Mouse (Mus musculus) forebrain, postnatal 0 days (tissue): ENCODE data around the gene Trim67. TPM values are rescaled to one million over a fixed set of nuclear protein-coding genes. Genes with fewer than 3 reads are reported as not detected.
A peak's percentile ranks its signal among the peaks of the same experiment; 100 is the strongest.

Experiments used
- ATAC-seq: fragments of 200-750 bp; cut with Nextera tagmentation; 2 replicates; pipeline ENCODE4 v1.8.0; 2017; ENCODE audit warnings: mild to moderate bottlenecking, moderate library complexity
- DNase-seq: peaks from one replicate; pipeline ENCODE4 v3.0.0-alpha.2; 2015
- H3K27ac ChIP-seq: fragments of 300-500 bp; sonication (generic); 2 replicates; pipeline ENCODE4 v1.5.1; 2014; ENCODE audit warnings: low read depth, mild to moderate bottlenecking, antibody characterized with exemption, low read length, moderate library complexity, mixed read lengths
- H3K27me3 ChIP-seq: fragments of 300-500 bp; sonication (generic); 2 replicates; pipeline ENCODE4 v1.6.1; 2014; ENCODE audit warnings: mild to moderate bottlenecking, low read length, mixed read lengths; ENCODE audit not compliant: insufficient read depth
- H3K36me3 ChIP-seq: fragments of 300-500 bp; sonication (generic); 2 replicates; pipeline ENCODE4 v1.6.1; 2014; ENCODE audit warnings: mild to moderate bottlenecking, moderate library complexity; ENCODE audit not compliant: insufficient read depth
- H3K4me1 ChIP-seq: fragments of 300-500 bp; sonication (generic); 2 replicates; pipeline ENCODE4 v1.6.1; 2014; ENCODE audit warnings: antibody characterized with exemption; ENCODE audit not compliant: insufficient read depth
- H3K4me2 ChIP-seq: fragments of 300-500 bp; sonication (generic); 2 replicates; pipeline ENCODE4 v1.6.1; 2014; ENCODE audit warnings: low read depth, mild to moderate bottlenecking, moderate library complexity
- H3K4me3 ChIP-seq: fragments of 300-500 bp; sonication (generic); 2 replicates; pipeline ENCODE4 v1.5.1; 2014; ENCODE audit warnings: low read depth, low read length, mixed read lengths
- H3K9ac ChIP-seq: fragments of 300-500 bp; sonication (generic); 2 replicates; pipeline ENCODE4 v1.6.1; 2014; ENCODE audit warnings: mild to moderate bottlenecking
- H3K9me3 ChIP-seq: fragments of 300-500 bp; sonication (generic); 2 replicates; pipeline ENCODE4 v1.6.1; 2016; ENCODE audit warnings: low read length
- CTCF ChIP-seq: sonication (generic); IDR thresholded peaks from 2 replicates; pipeline ENCODE4 v1.5.1; 2016; ENCODE audit warnings: antibody characterized with exemption, control low read depth, low read depth
- WGBS: fragments of 180-500 bp; shearing (Covaris S2); extraction: QIAGEN DNeasy Blood & Tissue Kit; methylation state at CpG from one replicate; pipeline ENCODE4 v1.1.7; 2014; 5-methylcytosine and 5-hydroxymethylcytosine counted together
- polyA plus RNA-seq: library from polyadenylated mRNA; unstranded; fragments of >200 nt; fragmentation: Nextera tagmentation; extraction: Ambion mirVana; gene quantifications from 2 replicates; pipeline ENCODE4 v1.2.1, GENCODE M21; 2015
- total RNA-seq: library from RNA; depleted of rRNA; stranded (reverse); fragments of >200 nt; gene quantifications from 2 replicates; pipeline ENCODE4 v1.2.3, GENCODE M21; 2014

Gene Trim67
- total and polyA plus RNA-seq, 2 experiments from 2014 or later, result 25.7 to 68.3 TPM

DNA sequence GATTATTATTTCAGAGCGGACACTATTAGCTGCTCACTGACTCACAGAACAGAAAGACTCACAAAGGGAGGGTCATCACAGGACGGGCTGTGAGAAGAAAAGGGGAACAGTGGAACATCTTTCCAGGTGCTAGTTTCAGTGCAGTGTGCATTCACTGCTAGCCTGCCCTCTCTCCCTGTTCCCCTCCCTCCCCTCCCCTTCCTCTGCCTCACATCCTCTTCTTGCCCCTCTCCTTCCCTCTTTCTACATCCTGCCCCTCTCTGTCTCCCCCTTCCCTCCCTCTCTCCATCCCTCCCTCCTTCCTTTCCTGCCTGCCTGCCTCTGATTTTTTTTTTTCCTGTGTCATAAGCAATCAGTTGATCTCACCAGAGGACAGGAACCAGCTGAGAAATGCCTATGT is 16.5 kb downstream of the Trim67 start:
- Histone ChIP-seq H3K9ac (no peak overlapping the region), H3K27ac (no peak overlapping the region), H3K4me1 (peaks cover 9% of the 10 kb centered on the region; the same call in 1 of the 2 replicates), H3K36me3 (peaks cover 10% of the 10 kb centered on the region; the same call in 1 of the 2 replicates), H3K9me3 (no peaks in the 10 kb centered on the region), H3K4me3 (no peak overlapping the region), H3K4me2 (no peak overlapping the region), H3K27me3 (no peaks in the 10 kb centered on the region)
- TF ChIP-seq CTCF, result no peak
- ATAC-seq (no peak), DNase-seq (no peak)
- WGBS, result 51% methylated on average over 2 of the region's 2 CpGs

DNA sequence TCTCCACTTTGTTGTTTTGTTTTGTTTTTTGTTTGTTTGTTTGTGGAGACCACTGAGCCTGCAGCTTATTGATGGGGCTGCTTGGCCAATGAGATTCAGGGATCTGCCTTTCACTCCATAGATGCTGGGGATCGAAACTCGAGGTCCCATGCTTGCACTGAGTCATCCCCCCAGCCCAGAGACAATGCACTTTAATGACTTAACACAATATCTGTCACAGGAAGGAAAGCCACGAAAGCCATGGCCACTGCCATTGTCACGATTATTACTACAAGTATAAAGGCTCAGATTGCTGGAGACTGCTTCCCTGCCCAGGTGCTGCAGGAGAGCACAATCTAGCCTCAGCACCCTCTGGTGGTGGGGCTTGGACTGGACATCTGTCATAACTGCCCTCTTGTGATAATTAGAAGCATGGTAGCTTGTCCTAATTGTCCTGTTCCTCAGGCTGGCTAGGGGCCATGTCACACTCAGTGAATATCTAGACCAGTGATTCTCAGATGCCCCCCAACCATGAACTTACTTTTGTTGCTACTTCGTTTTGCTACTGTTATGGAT is 17.2 kb downstream of the Trim67 start:
- TF ChIP-seq CTCF, result no peak
- H3K9ac ChIP-seq, result no peak overlapping the region
- H3K4me1 ChIP-seq, result peaks cover 9% of the 10 kb centered on the region; the same call in 1 of the 2 replicates
- ATAC-seq (no peak), DNase-seq (no peak)
- 43% methylated on average over 5 of the region's 5 CpGs for WGBS
- H3K27me3 ChIP-seq, result no peaks in the 10 kb centered on the region
- H3K36me3 ChIP-seq, result peaks cover 7% of the 10 kb centered on the region
- H3K27ac ChIP-seq, result no peak overlapping the region
- H3K9me3 ChIP-seq, result no peaks in the 10 kb centered on the region
- no peak overlapping the region for H3K4me2 ChIP-seq
- H3K4me3 ChIP-seq, result no peak overlapping the region

GRCm38 (mm10) chr8:124810689-124811394 is 17.9 kb downstream of the Trim67 start:
- Histone ChIP-seq H3K27ac (no peak overlapping the region), H3K4me1 (peaks cover 9% of the 10 kb centered on the region; the same call in 1 of the 2 replicates), H3K9me3 (no peaks in the 10 kb centered on the region), H3K36me3 (peaks cover 11% of the 10 kb centered on the region), H3K4me2 (no peak overlapping the region), H3K9ac (no peak overlapping the region), H3K4me3 (no peak overlapping the region), H3K27me3 (no peaks in the 10 kb centered on the region)
- ATAC-seq, result peak; percentile 58; the same call in 1 of the 2 replicates
- DNase-seq, result peak; percentile 38
- 11% methylated on average over 9 of the region's 9 CpGs for WGBS
- no peak for TF ChIP-seq CTCF

GRCm38 (mm10) chr8:124813326-124813725 is 20.4 kb downstream of the Trim67 start:
- no peak overlapping the region for H3K9ac ChIP-seq
- H3K27ac ChIP-seq, result no peak overlapping the region
- no peak overlapping the region for H3K4me3 ChIP-seq
- no peak for TF ChIP-seq CTCF
- peaks cover 27% of the 10 kb centered on the region for H3K36me3 ChIP-seq
- 96% methylated on average over 4 of the region's 4 CpGs for WGBS
- no peaks in the 10 kb centered on the region for H3K27me3 ChIP-seq
- no peaks in the 10 kb centered on the region for H3K9me3 ChIP-seq
- DNase-seq (no peak), ATAC-seq (no peak)
- peaks cover 9% of the 10 kb centered on the region; the same call in 1 of the 2 replicates for H3K4me1 ChIP-seq
- no peak overlapping the region for H3K4me2 ChIP-seq

DNA sequence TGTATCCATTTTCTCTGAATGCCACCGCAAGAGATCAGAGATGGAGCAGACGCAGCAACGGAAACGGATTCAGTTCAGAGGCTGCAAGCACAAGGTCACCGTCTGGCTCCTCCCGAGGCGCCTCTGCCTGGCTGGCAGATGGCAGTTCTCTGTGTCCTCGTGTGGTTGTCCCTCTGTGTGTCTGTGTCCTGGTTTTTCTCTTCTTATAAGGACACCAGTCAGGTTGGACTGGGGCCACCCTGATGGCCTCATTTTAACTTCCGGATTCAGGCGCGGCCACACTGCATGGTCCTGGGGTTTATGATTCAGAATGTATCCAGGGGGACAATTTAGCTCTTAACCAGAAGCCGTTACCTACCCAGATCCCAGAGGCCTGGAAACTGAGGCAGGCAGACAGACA is 23.0 kb downstream of the Trim67 start:
- WGBS, result 90% methylated on average over 12 of the region's 12 CpGs
- Histone ChIP-seq H3K4me3 (no peak overlapping the region), H3K9me3 (no peaks in the 10 kb centered on the region), H3K36me3 (peaks cover 46% of the 10 kb centered on the region), H3K9ac (no peak overlapping the region), H3K27ac (no peak overlapping the region), H3K4me2 (no peak overlapping the region), H3K27me3 (no peaks in the 10 kb centered on the region), H3K4me1 (peaks cover 2% of the 10 kb centered on the region; the same call in 1 of the 2 replicates)
- no peak for TF ChIP-seq CTCF
- DNase-seq, result no peak
- ATAC-seq, result no peak

GRCm38 (mm10) chr8:124816866-124817265 is 24.0 kb downstream of the Trim67 start:
- H3K36me3 ChIP-seq, result peaks cover 53% of the 10 kb centered on the region
- H3K27ac ChIP-seq, result no peak overlapping the region
- H3K9me3 ChIP-seq, result no peaks in the 10 kb centered on the region
- TF ChIP-seq CTCF, result no peak
- no peaks in the 10 kb centered on the region for H3K4me1 ChIP-seq
- DNase-seq (no peak), ATAC-seq (no peak)
- no peaks in the 10 kb centered on the region for H3K27me3 ChIP-seq
- 94% methylated on average over 11 of the region's 11 CpGs for WGBS
- no peak overlapping the region for H3K9ac ChIP-seq
- H3K4me3 ChIP-seq, result no peak overlapping the region
- H3K4me2 ChIP-seq, result no peak overlapping the region

GRCm38 (mm10) chr8:124817361-124817760 is 24.5 kb downstream of the Trim67 start:
- DNase-seq (no peak), ATAC-seq (no peak)
- Histone ChIP-seq H3K9ac (no peak overlapping the region), H3K4me2 (no peak overlapping the region), H3K4me1 (no peaks in the 10 kb centered on the region), H3K9me3 (no peaks in the 10 kb centered on the region), H3K27ac (no peak overlapping the region), H3K27me3 (no peaks in the 10 kb centered on the region), H3K4me3 (no peak overlapping the region), H3K36me3 (peaks cover 58% of the 10 kb centered on the region)
- no peak for TF ChIP-seq CTCF
- 73% methylated on average over 3 of the region's 3 CpGs for WGBS
